Mouse (Mus musculus): ENCODE measurements at regions not wholly inside any gene's neighbourhood (a gene's known extent, or its start where the extent isn't known, plus 50 kb on each side); places are given as distances from the start of the nearest gene placed in this dataset.

- DNase-seq, result no peak
These were observed 148.8 kb downstream of the Ccser2 start for GRCm38 (mm10) chr14:36819826-36820225.

GRCm38 (mm10) chr14:36802418-36802817 is 166.2 kb downstream of the Ccser2 start:
- DNase-seq, result no peak

- DNase-seq, result no peak
These were observed 168.8 kb downstream of the Ccser2 start for GRCm38 (mm10) chr14:36799820-36800219.

GRCm38 (mm10) chr14:36781882-36782281 is 186.7 kb downstream of the Ccser2 start:
- no peak for DNase-seq

GRCm38 (mm10) chr14:36778956-36779355 is 189.6 kb downstream of the Ccser2 start:
- peak; percentile 11 for DNase-seq

GRCm38 (mm10) chr14:36774349-36774748 is 194.2 kb downstream of the Ccser2 start:
- DNase-seq, result no peak

- DNase-seq, result no peak
These were observed 204.2 kb downstream of the Ccser2 start for GRCm38 (mm10) chr14:36764377-36764776.

- no peak for DNase-seq
These were observed 212.5 kb downstream of the Ccser2 start for GRCm38 (mm10) chr14:36756056-36756455.

GRCm38 (mm10) chr14:36748130-36748883 is 220.3 kb downstream of the Ccser2 start:
- DNase-seq, result peak; percentile 5

- DNase-seq, result no peak
These were observed 237.5 kb downstream of the Ccser2 start for GRCm38 (mm10) chr14:36731095-36731494.

GRCm38 (mm10) chr14:36726092-36726491 is 242.5 kb downstream of the Ccser2 start:
- DNase-seq, result no peak

- no peak for DNase-seq
These were observed 252.9 kb downstream of the Ccser2 start for GRCm38 (mm10) chr14:36715684-36716083.

- DNase-seq, result peak; percentile 26
These were observed 271.6 kb downstream of the Ccser2 start for GRCm38 (mm10) chr14:36696993-36697392.

- DNase-seq, result no peak
These were observed 276.6 kb downstream of the Ccser2 start for GRCm38 (mm10) chr14:36691958-36692357.

- DNase-seq, result no peak
These were observed 277.6 kb downstream of the Ccser2 start for GRCm38 (mm10) chr14:36691018-36691417.

- no peak for DNase-seq
These were observed 309.8 kb downstream of the Ccser2 start for GRCm38 (mm10) chr14:36658678-36659263.

GRCm38 (mm10) chr14:36658193-36658592 is 310.4 kb downstream of the Ccser2 start:
- DNase-seq, result no peak

GRCm38 (mm10) chr14:36652982-36653557 is 315.5 kb downstream of the Ccser2 start:
- DNase-seq, result peak; percentile 3

GRCm38 (mm10) chr14:36651053-36651735 is 317.4 kb downstream of the Ccser2 start:
- DNase-seq, result no peak

- DNase-seq, result no peak
These were observed 321.9 kb downstream of the Ccser2 start for GRCm38 (mm10) chr14:36646649-36647048.

GRCm38 (mm10) chr14:36646237-36646636 is 322.3 kb downstream of the Ccser2 start:
- DNase-seq, result no peak

- DNase-seq, result no peak
These were observed 343.8 kb downstream of the Ccser2 start for GRCm38 (mm10) chr14:36624822-36625221.

GRCm38 (mm10) chr14:36624134-36624533 is 344.4 kb downstream of the Ccser2 start:
- DNase-seq, result no peak

GRCm38 (mm10) chr14:36623036-36623435 is 345.5 kb downstream of the Ccser2 start:
- DNase-seq, result no peak
